Mouse (Mus musculus): ENCODE data around the gene Gm13271. TPM values are rescaled to one million over a fixed set of nuclear protein-coding genes. Genes with fewer than 3 reads are reported as not detected.
A peak's percentile ranks its signal among the peaks of the same experiment; 100 is the strongest.

Gene Gm13271
- total and polyA plus RNA-seq, 2 experiments from 2014 or later = not detected

- peak overlapping the region; percentile 85 for H3K4me3 ChIP-seq (ENCODE audit: low read depth, low read length)
- WGBS = 10% methylated on average over 1 of the region's 1 CpGs
- peaks cover 14% of the 10 kb centered on the region for H3K4me1 ChIP-seq (ENCODE audit: control insufficient read depth, insufficient read depth)
- no peak overlapping the region for H3K27ac ChIP-seq (ENCODE audit: low read depth)
- TF ChIP-seq CTCF (IDR thresholded peaks at IDR 0.05; ENCODE audit: low read depth) (no peak), EP300 (IDR thresholded peaks at IDR 0.05; ENCODE audit: low read depth) (no peak)
- peak overlapping the region; percentile 13; the same call in 1 of the 2 replicates for H3K9ac ChIP-seq (replicated peaks; ENCODE audit: low read depth, low read length)
- ATAC-seq (ENCODE audit: insufficient read depth, low read depth) = no peak
- DNase-seq (ENCODE audit: low spot score) = no peak
- peak overlapping the region; percentile 83 for H3K4me2 ChIP-seq (ENCODE audit: low read depth, low read length)
- no peaks in the 10 kb centered on the region for H3K27me3 ChIP-seq (ENCODE audit: control insufficient read depth, insufficient read depth, low read length)
- H3K9me3 ChIP-seq (replicated peaks; ENCODE audit: control insufficient read depth, low read length) = no peaks in the 10 kb centered on the region
- peaks cover 24% of the 10 kb centered on the region for H3K36me3 ChIP-seq (replicated peaks; ENCODE audit: control insufficient read depth, insufficient read depth, low read length)
Measured at GRCm38 (mm10) chr4:88718715-88719114, 36.0 kb upstream of the Gm13271 start.

DNA sequence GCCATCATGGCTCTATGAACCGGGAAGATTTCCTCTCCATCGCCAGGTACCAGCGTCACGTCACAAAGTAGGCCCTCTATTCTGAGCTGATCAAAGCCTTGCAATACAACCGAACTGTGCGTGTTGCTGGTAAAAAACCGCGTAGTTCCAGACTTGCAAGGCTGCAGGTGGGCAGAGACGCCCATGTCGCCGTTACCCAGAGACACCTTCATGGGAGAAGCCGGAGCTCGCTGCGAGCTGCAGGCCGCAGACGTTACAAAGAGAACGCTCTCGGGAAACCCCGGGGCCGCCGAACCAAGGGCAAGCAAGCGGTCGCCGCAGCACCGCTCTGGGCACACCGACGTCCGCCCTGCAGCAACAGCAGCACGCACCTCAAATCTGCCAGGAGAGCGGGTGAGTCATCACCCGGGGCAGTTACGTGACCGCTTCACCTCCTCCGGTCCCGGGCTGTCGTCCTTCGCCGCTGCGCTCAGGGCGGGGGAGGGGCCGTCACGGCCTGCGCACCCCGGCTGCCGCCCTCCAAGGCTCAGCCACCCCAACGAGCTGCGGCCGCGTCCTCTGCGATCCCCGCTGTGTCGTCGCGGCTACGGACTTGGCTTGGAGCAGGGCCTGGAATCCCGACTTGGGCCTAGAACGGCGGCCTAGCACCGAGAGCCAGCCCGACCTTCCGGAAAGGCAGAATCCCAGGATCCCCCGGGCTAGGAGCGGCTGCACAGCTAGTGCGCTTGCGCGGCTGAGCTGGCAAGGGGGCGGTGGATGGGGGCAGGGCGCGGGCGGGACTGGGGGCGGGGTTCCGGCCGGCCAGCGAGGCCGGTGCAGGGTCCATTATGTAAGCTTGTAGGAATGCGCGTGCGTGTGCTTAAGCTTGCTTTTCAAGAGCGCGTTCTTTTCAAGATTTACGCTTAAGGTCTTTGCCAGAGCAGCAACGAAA is 32.6 kb upstream of the Gm13271 start, which contains the start of the genes Gm26566 and Klhl9:
Gm26566 (plus strand) TSS at position 15 of the 931 bp plus-strand sequence.
Klhl9 (minus strand) TSS at position 675 of the 931 bp plus-strand sequence.
- under 1% methylated on average over 80 of the region's 82 CpGs for WGBS
- peak; percentile 97 for DNase-seq (ENCODE audit: low spot score)
- Histone ChIP-seq H3K4me1 (ENCODE audit: control insufficient read depth, insufficient read depth) (peaks cover 9% of the 10 kb centered on the region), H3K27ac (ENCODE audit: low read depth) (peak within 1 kb of the TSS; percentile 98), H3K36me3 (replicated peaks; ENCODE audit: control insufficient read depth, insufficient read depth, low read length) (peaks cover 8% of the 10 kb centered on the region), H3K9ac (replicated peaks; ENCODE audit: low read depth, low read length) (peak within 1 kb of the TSS; percentile 98), H3K27me3 (ENCODE audit: control insufficient read depth, insufficient read depth, low read length) (no peaks in the 10 kb centered on the region), H3K4me3 (ENCODE audit: low read depth, low read length) (peak within 1 kb of the TSS; percentile 85), H3K9me3 (replicated peaks; ENCODE audit: control insufficient read depth, low read length) (no peaks in the 10 kb centered on the region), H3K4me2 (ENCODE audit: low read depth, low read length) (peak within 1 kb of the TSS; percentile 83)
- TF ChIP-seq CTCF (IDR thresholded peaks at IDR 0.05; ENCODE audit: low read depth) (no peak), EP300 (IDR thresholded peaks at IDR 0.05; ENCODE audit: low read depth) (0 out of 2 replicates have a peak, but pooled peaks have one; percentile 55)
- ATAC-seq (ENCODE audit: insufficient read depth, low read depth) = peak; percentile 98

GRCm38 (mm10) chr4:88723497-88724090 is 31.1 kb upstream of the Gm13271 start:
- ATAC-seq (ENCODE audit: insufficient read depth, low read depth) (no peak), DNase-seq (ENCODE audit: low spot score) (no peak)
- Histone ChIP-seq H3K27ac (ENCODE audit: low read depth) (no peak overlapping the region), H3K27me3 (ENCODE audit: control insufficient read depth, insufficient read depth, low read length) (no peaks in the 10 kb centered on the region), H3K4me3 (ENCODE audit: low read depth, low read length) (no peak overlapping the region), H3K9me3 (replicated peaks; ENCODE audit: control insufficient read depth, low read length) (no peaks in the 10 kb centered on the region), H3K4me1 (ENCODE audit: control insufficient read depth, insufficient read depth) (peaks cover 4% of the 10 kb centered on the region; the same call in 1 of the 2 replicates), H3K36me3 (replicated peaks; ENCODE audit: control insufficient read depth, insufficient read depth, low read length) (peaks cover 5% of the 10 kb centered on the region), H3K9ac (replicated peaks; ENCODE audit: low read depth, low read length) (no peak overlapping the region), H3K4me2 (ENCODE audit: low read depth, low read length) (no peak overlapping the region)
- TF ChIP-seq CTCF (IDR thresholded peaks at IDR 0.05; ENCODE audit: low read depth) = no peak
- TF ChIP-seq EP300 (IDR thresholded peaks at IDR 0.05; ENCODE audit: low read depth) = no peak
- WGBS = 63% methylated on average over 8 of the region's 8 CpGs

GRCm38 (mm10) chr4:88726727-88727126 is 27.9 kb upstream of the Gm13271 start:
- no peak for DNase-seq (ENCODE audit: low spot score)
- Histone ChIP-seq H3K4me3 (ENCODE audit: low read depth, low read length) (no peak overlapping the region), H3K4me1 (ENCODE audit: control insufficient read depth, insufficient read depth) (no peaks in the 10 kb centered on the region), H3K9me3 (replicated peaks; ENCODE audit: control insufficient read depth, low read length) (no peaks in the 10 kb centered on the region), H3K27ac (ENCODE audit: low read depth) (no peak overlapping the region), H3K4me2 (ENCODE audit: low read depth, low read length) (no peak overlapping the region), H3K9ac (replicated peaks; ENCODE audit: low read depth, low read length) (no peak overlapping the region), H3K27me3 (ENCODE audit: control insufficient read depth, insufficient read depth, low read length) (no peaks in the 10 kb centered on the region), H3K36me3 (replicated peaks; ENCODE audit: control insufficient read depth, insufficient read depth, low read length) (no peaks in the 10 kb centered on the region)
- ATAC-seq (ENCODE audit: insufficient read depth, low read depth) = no peak
- WGBS = 69% methylated on average over 6 of the region's 6 CpGs
- TF ChIP-seq EP300 (IDR thresholded peaks at IDR 0.05; ENCODE audit: low read depth) (no peak), CTCF (IDR thresholded peaks at IDR 0.05; ENCODE audit: low read depth) (no peak)

DNA sequence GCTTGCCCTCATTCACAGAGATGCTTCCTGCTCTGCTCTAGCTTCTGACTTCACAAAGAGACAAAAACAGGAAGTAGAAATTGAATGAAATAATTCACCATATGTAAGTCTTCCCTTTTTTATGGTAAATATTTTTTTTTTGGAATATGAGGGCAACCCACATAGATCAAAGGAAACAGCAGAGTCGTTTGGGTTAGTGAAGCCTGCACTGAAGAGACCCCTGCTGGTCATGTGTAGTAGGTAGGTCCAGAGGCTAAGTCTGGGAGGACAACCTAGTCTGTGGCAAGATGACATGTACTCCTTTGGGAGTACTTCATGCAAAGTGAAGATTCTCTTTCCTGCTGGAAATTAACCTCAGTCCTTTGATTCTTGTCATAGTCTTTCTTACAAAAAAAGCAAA is 27.3 kb upstream of the Gm13271 start:
- Histone ChIP-seq H3K9me3 (replicated peaks; ENCODE audit: control insufficient read depth, low read length) (no peaks in the 10 kb centered on the region), H3K27me3 (ENCODE audit: control insufficient read depth, insufficient read depth, low read length) (no peaks in the 10 kb centered on the region), H3K4me3 (ENCODE audit: low read depth, low read length) (no peak overlapping the region), H3K36me3 (replicated peaks; ENCODE audit: control insufficient read depth, insufficient read depth, low read length) (no peaks in the 10 kb centered on the region), H3K4me2 (ENCODE audit: low read depth, low read length) (no peak overlapping the region), H3K9ac (replicated peaks; ENCODE audit: low read depth, low read length) (no peak overlapping the region), H3K4me1 (ENCODE audit: control insufficient read depth, insufficient read depth) (no peaks in the 10 kb centered on the region), H3K27ac (ENCODE audit: low read depth) (no peak overlapping the region)
- no peak for ATAC-seq (ENCODE audit: insufficient read depth, low read depth)
- WGBS = 0% methylated on average over 1 of the region's 1 CpGs
- TF ChIP-seq CTCF (IDR thresholded peaks at IDR 0.05; ENCODE audit: low read depth) (peak; percentile 76), EP300 (IDR thresholded peaks at IDR 0.05; ENCODE audit: low read depth) (no peak)
- peak; percentile 49 for DNase-seq (ENCODE audit: low spot score)
